Comparison of ENCODE assay signal across 9 mouse cellular contexts in the genomic region with DNA sequence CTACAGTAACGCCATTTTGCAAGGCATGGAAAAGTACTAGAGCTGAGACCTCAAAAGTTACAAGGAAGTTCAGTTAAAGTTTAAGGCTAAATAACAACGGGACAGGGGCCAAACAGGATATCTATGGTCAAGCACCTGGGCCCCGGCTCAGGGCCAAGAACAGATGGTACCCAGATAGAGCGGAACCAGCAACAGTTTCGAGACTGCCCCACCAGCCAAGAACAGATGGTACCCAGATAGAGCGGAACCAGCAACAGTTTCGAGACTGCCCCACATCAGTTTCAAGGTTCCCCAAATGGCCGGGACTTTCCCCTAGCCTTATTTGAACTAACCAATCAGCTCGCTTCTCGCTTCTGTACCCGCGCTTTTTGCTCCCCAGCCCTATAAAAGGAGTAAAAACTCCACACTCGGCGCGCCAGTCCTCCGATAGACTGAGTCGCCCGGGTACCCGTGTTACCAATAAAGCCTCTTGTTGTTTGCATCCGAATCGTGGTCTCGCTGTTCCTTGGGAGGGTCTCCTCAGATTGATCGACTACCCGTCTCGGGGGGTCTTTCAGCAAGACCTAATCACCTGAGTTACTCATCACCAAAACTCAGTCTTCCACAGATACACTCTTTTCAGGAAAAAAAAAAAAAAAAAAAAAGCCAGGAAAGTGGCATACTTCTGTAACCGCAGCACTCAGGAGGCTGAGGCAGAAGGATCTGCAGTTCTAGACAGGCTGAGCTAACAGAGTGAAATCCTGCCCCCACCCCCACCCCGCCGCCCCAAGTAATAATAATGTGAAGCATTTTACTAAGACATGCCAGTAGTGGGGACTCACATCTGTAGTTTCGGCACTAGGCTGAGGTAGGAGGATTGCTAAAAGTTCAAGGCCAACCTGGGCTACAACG. TPM values are rescaled to one million over a fixed set of nuclear protein-coding genes. Genes with fewer than 3 reads are reported as not detected.
DNase-seq lines count a peak whose midpoint lies in the region; ATAC-seq and TF ChIP-seq lines count a peak whose summit lies in the region.
"Had no signal": no experiment of that assay in that cellular context is flagged by ENCODE, and none has a peak within 500 bp of the region (broad histone marks: within the 10 kb centered on the region; RNA-seq: fewer than 3 reads in every experiment).

No protein-coding gene starts in this region.

- WGBS in forebrain, embryonic 13.5 days: 96% methylated on average over 30 of the region's 30 CpGs
- 91% methylated on average over 30 of the region's 30 CpGs for WGBS in hindbrain, embryonic 12.5 days
- 87% methylated on average over 30 of the region's 30 CpGs for WGBS in limb, embryonic 15.5 days
- WGBS in midbrain, embryonic 14.5 days: 93% methylated on average over 30 of the region's 30 CpGs

- peak overlapping the region; percentile 72 for H3K4me2 ChIP-seq in forebrain, embryonic 13.5 days
- H3K4me2 ChIP-seq in hindbrain, embryonic 12.5 days (replicated peaks): peak overlapping the region; percentile 69
- H3K4me2 ChIP-seq in limb, embryonic 15.5 days: peak overlapping the region; percentile 44
- H3K4me2 ChIP-seq in midbrain, embryonic 14.5 days (ENCODE audit: low read length): peak overlapping the region; percentile 55

- DNase-seq in gastrocnemius, adult 18-20 months (ENCODE audit: low spot score): peak; percentile 59
- no peak for DNase-seq in gastrocnemius, postnatal 10 days
- no peak for DNase-seq in midbrain, embryonic 14.5 days
- peak; percentile 50 to 61 for DNase-seq in thymus, postnatal 36 days

- peak overlapping the region; percentile 78 for H3K4me3 ChIP-seq in bone marrow macrophage, adult 2 months (ENCODE audit: insufficient read depth, low read length)
- H3K4me3 ChIP-seq in forebrain, embryonic 13.5 days: peak overlapping the region; percentile 82
- H3K4me3 ChIP-seq in hindbrain, embryonic 12.5 days: peak overlapping the region; percentile 96
- peak overlapping the region; percentile 99 for H3K4me3 ChIP-seq in limb, embryonic 15.5 days
- H3K4me3 ChIP-seq in midbrain, embryonic 14.5 days (replicated peaks; ENCODE audit: low read depth, low read length): peak overlapping the region; percentile 95; the same call in 1 of the 2 replicates

- no peaks in the 10 kb centered on the region for H3K27me3 ChIP-seq in forebrain, embryonic 13.5 days
- H3K27me3 ChIP-seq in hindbrain, embryonic 12.5 days: no peaks in the 10 kb centered on the region
- no peaks in the 10 kb centered on the region for H3K27me3 ChIP-seq in limb, embryonic 15.5 days
- no peaks in the 10 kb centered on the region for H3K27me3 ChIP-seq in midbrain, embryonic 14.5 days (ENCODE audit: control insufficient read depth, insufficient read depth, low read length)

- ATAC-seq in forebrain, embryonic 13.5 days: no peak
- ATAC-seq in hindbrain, embryonic 12.5 days (ENCODE audit: low FRiP score): no peak
- no peak for ATAC-seq in limb, embryonic 15.5 days (ENCODE audit: insufficient number of reproducible peaks, low FRiP score, low TSS enrichment, low read depth)
- no peak for ATAC-seq in midbrain, embryonic 14.5 days (ENCODE audit: low FRiP score, low TSS enrichment)

- 0 out of 2 replicates have a peak, but pooled peaks cover 4% of the 10 kb centered on the region for H3K36me3 ChIP-seq in forebrain, embryonic 13.5 days (ENCODE audit: poor library complexity, severe bottlenecking)
- H3K36me3 ChIP-seq in hindbrain, embryonic 12.5 days: no peaks in the 10 kb centered on the region
- H3K36me3 ChIP-seq in limb, embryonic 15.5 days: 0 out of 2 replicates have a peak, but pooled peaks cover 2% of the 10 kb centered on the region
- no peaks in the 10 kb centered on the region for H3K36me3 ChIP-seq in midbrain, embryonic 14.5 days (ENCODE audit: control insufficient read depth, insufficient read depth, low read length)

- no peak for TF ChIP-seq CTCF in bone marrow macrophage, adult 2 months (IDR thresholded peaks at IDR 0.05; ENCODE audit: low read depth, low read length)

- H3K4me1 ChIP-seq in bone marrow macrophage, adult 2 months (ENCODE audit: control insufficient read depth, insufficient read depth, low read length): peaks cover 41% of the 10 kb centered on the region
- H3K4me1 ChIP-seq in forebrain, embryonic 13.5 days: peaks cover 20% of the 10 kb centered on the region
- H3K4me1 ChIP-seq in hindbrain, embryonic 12.5 days: peaks cover 18% of the 10 kb centered on the region
- peaks cover 12% of the 10 kb centered on the region for H3K4me1 ChIP-seq in limb, embryonic 15.5 days
- peaks cover 19% of the 10 kb centered on the region for H3K4me1 ChIP-seq in midbrain, embryonic 14.5 days (ENCODE audit: control insufficient read depth, insufficient read depth, low read length)

- peak overlapping the region; percentile 91; the same call in 1 of the 2 replicates for H3K9ac ChIP-seq in forebrain, embryonic 13.5 days
- H3K9ac ChIP-seq in hindbrain, embryonic 12.5 days: no peak overlapping the region
- no peak overlapping the region for H3K9ac ChIP-seq in limb, embryonic 15.5 days
- H3K9ac ChIP-seq in midbrain, embryonic 14.5 days (replicated peaks; ENCODE audit: low read length): no peak overlapping the region; the same call in 1 of the 2 replicates

- peak; percentile 92 for TF ChIP-seq POLR2A in bone marrow macrophage, adult 2 months (IDR thresholded peaks at IDR 0.05; ENCODE audit: borderline replicate concordance, low read depth, low read length)

- H3K27ac ChIP-seq in bone marrow macrophage, adult 2 months (ENCODE audit: insufficient read depth, low read depth, low read length): peak overlapping the region; percentile 100
- no peak overlapping the region for H3K27ac ChIP-seq in forebrain, embryonic 13.5 days
- peak overlapping the region; percentile 12; the same call in 1 of the 2 replicates for H3K27ac ChIP-seq in hindbrain, embryonic 12.5 days
- no peak overlapping the region for H3K27ac ChIP-seq in limb, embryonic 15.5 days
- no peak overlapping the region for H3K27ac ChIP-seq in midbrain, embryonic 14.5 days (replicated peaks; ENCODE audit: low read depth, low read length)

- H3K9me3 ChIP-seq in forebrain, embryonic 13.5 days (replicated peaks): no peaks in the 10 kb centered on the region
- H3K9me3 ChIP-seq in hindbrain, embryonic 12.5 days (replicated peaks): no peaks in the 10 kb centered on the region
- no peaks in the 10 kb centered on the region for H3K9me3 ChIP-seq in limb, embryonic 15.5 days
- no peaks in the 10 kb centered on the region for H3K9me3 ChIP-seq in midbrain, embryonic 14.5 days (ENCODE audit: control insufficient read depth, low read length)
- H3K9me3 ChIP-seq: G1E had no signal

RNA-seq across cellular contexts. Expression of gene Serinc3, which starts 2.0 kb away (rescaled TPM):
- 100 to 1,000 TPM; 103 to 119 TPM for total RNA-seq in gastrocnemius, adult 18-20 months (2021)
- total RNA-seq in gastrocnemius, postnatal 10 days (2021): 100 to 1,000 TPM; 141 to 145 TPM
- 1,486 and 1,613 TPM in 2 replicates for polyA plus RNA-seq in bone marrow macrophage, adult 2 months (2012; ENCODE audit: insufficient read depth, insufficient read length, missing spikeins)
- 23.9 and 26.4 TPM in 2 replicates for polyA plus RNA-seq in forebrain, embryonic 13.5 days (2015; fragmentation: Nextera tagmentation; extraction: Ambion mirVana)
- 36.2 and 38.4 TPM in 2 replicates for polyA plus RNA-seq in hindbrain, embryonic 12.5 days (2016; fragmentation: Nextera tagmentation; extraction: Ambion mirVana)
- 40.3 and 41.3 TPM in 2 replicates for polyA plus RNA-seq in limb, embryonic 15.5 days (2015; fragmentation: Nextera tagmentation; extraction: Ambion mirVana)
- polyA plus RNA-seq in midbrain, embryonic 14.5 days (2014; fragmentation: Nextera tagmentation; extraction: Ambion mirVana): 30.9 and 39.3 TPM in 2 replicates

RNA-seq across cellular contexts. Expression of gene Pkig, which starts 15.3 kb away (rescaled TPM):
- 100 to 1,000 TPM; 113 to 126 TPM for total RNA-seq in gastrocnemius, adult 18-20 months (2021)
- total RNA-seq in gastrocnemius, postnatal 10 days (2021): 100 to 1,000 TPM; 123 to 129 TPM
- 83.8 and 87.8 TPM in 2 replicates for polyA plus RNA-seq in bone marrow macrophage, adult 2 months (2012; ENCODE audit: insufficient read depth, insufficient read length, missing spikeins)
- 169 and 170 TPM in 2 replicates for polyA plus RNA-seq in forebrain, embryonic 13.5 days (2015; fragmentation: Nextera tagmentation; extraction: Ambion mirVana)
- polyA plus RNA-seq in hindbrain, embryonic 12.5 days (2016; fragmentation: Nextera tagmentation; extraction: Ambion mirVana): 109 and 113 TPM in 2 replicates
- polyA plus RNA-seq in limb, embryonic 15.5 days (2015; fragmentation: Nextera tagmentation; extraction: Ambion mirVana): 119 and 151 TPM in 2 replicates
- polyA plus RNA-seq in midbrain, embryonic 14.5 days (2014; fragmentation: Nextera tagmentation; extraction: Ambion mirVana): 115 and 128 TPM in 2 replicates

RNA-seq across cellular contexts. Expression of gene Ttpal, which starts 40.8 kb away (rescaled TPM):
- 1 to 10 TPM; 4.2 to 4.9 TPM for total RNA-seq in gastrocnemius, adult 18-20 months (2021)
- total RNA-seq in gastrocnemius, postnatal 10 days (2021): 10 to 100 TPM in 1 of 2 experiments, 1 to 10 TPM in 1; 7.6 to 13.8 TPM
- 8.5 and 13.2 TPM in 2 replicates for polyA plus RNA-seq in bone marrow macrophage, adult 2 months (2012; ENCODE audit: insufficient read depth, insufficient read length, missing spikeins)
- polyA plus RNA-seq in forebrain, embryonic 13.5 days (2015; fragmentation: Nextera tagmentation; extraction: Ambion mirVana): 39.3 and 44.9 TPM in 2 replicates
- 51.5 and 52.0 TPM in 2 replicates for polyA plus RNA-seq in hindbrain, embryonic 12.5 days (2016; fragmentation: Nextera tagmentation; extraction: Ambion mirVana)
- 40.3 and 42.8 TPM in 2 replicates for polyA plus RNA-seq in limb, embryonic 15.5 days (2015; fragmentation: Nextera tagmentation; extraction: Ambion mirVana)
- polyA plus RNA-seq in midbrain, embryonic 14.5 days (2014; fragmentation: Nextera tagmentation; extraction: Ambion mirVana): 39.5 and 60.6 TPM in 2 replicates

Comparison
In these comparisons a context has a peak if more than half of its experiments do, and no peak if none do; other contexts are left out.
1. DNase-seq: peak in gastrocnemius, adult 18-20 months (single experiment) and thymus, postnatal 36 days (2 of 2); none in gastrocnemius, postnatal 10 days (single experiment) and midbrain, embryonic 14.5 days (single experiment).
2. H3K27ac ChIP-seq: peak in bone marrow macrophage, adult 2 months (single experiment) and hindbrain, embryonic 12.5 days (single experiment); none in forebrain, embryonic 13.5 days (single experiment), limb, embryonic 15.5 days (single experiment) and midbrain, embryonic 14.5 days (single experiment).
3. RNA of gene Serinc3, which starts 2.0 kb away (polyA plus RNA-seq): 1,486 to 1,613 TPM in bone marrow macrophage, adult 2 months; 40.3 to 41.3 TPM in limb, embryonic 15.5 days, 30.9 to 39.3 TPM in midbrain, embryonic 14.5 days, 36.2 to 38.4 TPM in hindbrain, embryonic 12.5 days and 23.9 to 26.4 TPM in forebrain, embryonic 13.5 days; every median in the first group is over 10 times any median in the second.
4. Peak in every context shown above with its lines, with median percentiles within 50 percentile points of each other: H3K4me3 ChIP-seq and H3K4me2 ChIP-seq.